Mouse (Mus musculus) embryonic fibroblast, embryonic 13.5 days (primary cell): ENCODE measurements around the gene Vmn1r211. TPM values are rescaled to one million over a fixed set of nuclear protein-coding genes. Genes with fewer than 3 reads are reported as not detected.
"Not testable (repeated sequence)": the region's sequence is repeated elsewhere in the genome, so short reads cannot be mapped to it uniquely, and the experiment has no call there.

Experiments used
- H3K27ac ChIP-seq: 2 replicates; pipeline ENCODE4 v1.5.1; 2012; ENCODE audit warnings: low read length, control low read depth, inconsistent platforms; ENCODE audit not compliant: insufficient read depth
- H3K4me1 ChIP-seq: 2 replicates; pipeline ENCODE4 v1.6.1; 2011; ENCODE audit warnings: low read length; ENCODE audit not compliant: control insufficient read depth, insufficient read depth
- H3K4me3 ChIP-seq: 2 replicates; pipeline ENCODE4 v1.5.1; 2011; ENCODE audit warnings: mild to moderate bottlenecking, control low read depth, low read length; ENCODE audit not compliant: insufficient read depth
- CTCF ChIP-seq: IDR thresholded peaks from 2 replicates; pipeline ENCODE4 v1.5.1; 2011; ENCODE audit warnings: mild to moderate bottlenecking, control low read depth, low read length, moderate library complexity, borderline replicate concordance; ENCODE audit not compliant: insufficient read depth
- POLR2A ChIP-seq: IDR thresholded peaks from 2 replicates; pipeline ENCODE4 v1.6.1; 2011; ENCODE audit warnings: low read depth, mild to moderate bottlenecking, control low read depth, low read length, moderate library complexity
- polyA plus RNA-seq: library from polyadenylated mRNA; stranded (reverse); fragments of >200 nt; gene quantifications from 2 replicates; pipeline ENCODE4 v1.2.4, GENCODE M21; 2011; ENCODE audit warnings: low read depth; ENCODE audit not compliant: missing spikeins, insufficient read length

Vmn1r211 gene
- not detected in 2 replicates for polyA plus RNA-seq

DNA sequence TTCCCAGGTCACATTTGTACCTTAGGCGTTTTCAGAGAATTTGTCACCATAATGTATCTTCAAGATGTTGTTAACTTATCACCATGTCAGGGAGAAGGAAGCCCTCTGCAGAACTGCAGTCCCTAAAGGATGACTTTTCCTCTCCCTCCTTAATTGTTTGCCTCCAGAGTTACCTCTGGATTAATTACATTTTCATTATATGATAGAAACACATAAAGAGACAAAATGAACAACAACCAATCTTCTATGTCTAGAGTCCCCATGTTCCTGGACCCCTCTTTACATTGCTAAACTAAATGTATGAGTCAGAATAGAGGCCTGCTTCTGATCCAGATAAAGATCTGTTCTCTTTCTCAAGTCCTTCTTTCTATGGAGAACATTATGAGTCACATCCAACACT is at the start of gene Vmn1r211:
Gene Vmn1r211 (minus strand): TSS at position 101 of the 400 bp plus-strand sequence.
- Histone ChIP-seq H3K4me3 (no peak within 1 kb of the TSS), H3K4me1 (no peaks in the 10 kb centered on the region), H3K27ac (no peak within 1 kb of the TSS)
- no peak for TF ChIP-seq CTCF
- TF ChIP-seq POLR2A, result no peak

DNA sequence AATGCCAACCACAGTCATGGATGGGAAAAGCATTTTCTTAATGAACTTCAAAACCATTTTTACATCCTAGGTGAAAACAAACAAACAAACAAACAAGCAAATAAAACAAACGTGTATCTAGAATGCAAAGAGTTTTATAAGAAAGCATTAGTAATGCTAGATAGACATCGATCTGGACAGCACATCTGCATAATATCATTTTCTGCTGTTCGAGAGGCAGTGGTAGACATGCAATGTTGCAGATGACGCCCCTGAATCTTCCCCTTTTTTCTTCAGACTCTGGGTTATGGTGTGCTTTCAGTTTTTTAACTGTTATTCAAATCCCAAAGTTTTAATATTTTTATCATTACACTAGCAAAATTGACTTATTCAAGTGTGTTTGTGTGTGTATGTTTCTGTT is 26.7 kb upstream of the Vmn1r211 start, which contains the start of gene Vmn1r212:
Gene Vmn1r212 (minus strand): TSS at position 101 of the 400 bp plus-strand sequence.
- TF ChIP-seq POLR2A (no peak), CTCF (no peak)
- Histone ChIP-seq H3K27ac (no peak within 1 kb of the TSS), H3K4me1 (no peaks in the 10 kb centered on the region), H3K4me3 (no peak within 1 kb of the TSS)

DNA sequence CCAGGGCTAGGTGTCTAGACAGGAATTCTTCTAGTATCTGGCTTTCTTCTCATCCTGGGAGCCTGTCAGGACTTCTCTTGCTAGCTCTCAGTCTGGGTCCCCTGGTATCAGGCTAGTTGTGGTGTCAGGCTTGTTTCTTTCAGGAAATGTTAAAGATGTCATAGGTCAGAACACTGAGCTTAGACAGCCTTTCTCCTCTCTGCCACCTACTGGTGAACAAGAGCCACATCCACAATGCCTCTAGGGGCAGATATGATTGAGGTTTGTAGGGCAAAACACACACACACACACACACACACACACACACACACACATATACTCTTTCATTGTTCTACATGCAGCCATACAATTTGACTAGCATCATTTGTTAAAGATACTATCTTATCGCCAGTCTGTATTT is 21.9 kb upstream of the Vmn1r211 start:
- Histone ChIP-seq H3K27ac (no peak overlapping the region), H3K4me3 (no peak overlapping the region), H3K4me1 (no peaks in the 10 kb centered on the region)
- TF ChIP-seq CTCF (no peak), POLR2A (no peak)

DNA sequence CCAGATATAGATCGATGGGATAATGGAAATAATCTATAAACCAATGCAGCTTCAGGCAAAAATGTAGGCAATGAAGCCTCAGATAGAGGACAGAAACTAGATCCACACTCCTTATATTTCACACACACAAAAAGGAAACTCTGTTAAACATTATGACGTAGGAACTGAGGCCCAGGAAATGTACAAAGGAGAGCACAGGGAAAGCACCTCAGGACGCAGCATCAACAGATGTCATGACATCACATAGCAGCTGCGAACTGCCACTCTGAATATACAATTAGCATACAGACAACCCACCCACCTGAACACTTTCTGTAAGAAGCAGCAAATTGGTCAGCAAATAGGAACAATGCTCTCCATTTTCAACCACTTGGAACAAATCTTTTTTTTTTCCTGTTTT is 2.6 kb downstream of the Vmn1r211 start:
- TF ChIP-seq CTCF, result no peak
- no peak for TF ChIP-seq POLR2A
- H3K27ac ChIP-seq, result no peak overlapping the region
- H3K4me3 ChIP-seq, result no peak overlapping the region
- H3K4me1 ChIP-seq, result no peaks in the 10 kb centered on the region

DNA sequence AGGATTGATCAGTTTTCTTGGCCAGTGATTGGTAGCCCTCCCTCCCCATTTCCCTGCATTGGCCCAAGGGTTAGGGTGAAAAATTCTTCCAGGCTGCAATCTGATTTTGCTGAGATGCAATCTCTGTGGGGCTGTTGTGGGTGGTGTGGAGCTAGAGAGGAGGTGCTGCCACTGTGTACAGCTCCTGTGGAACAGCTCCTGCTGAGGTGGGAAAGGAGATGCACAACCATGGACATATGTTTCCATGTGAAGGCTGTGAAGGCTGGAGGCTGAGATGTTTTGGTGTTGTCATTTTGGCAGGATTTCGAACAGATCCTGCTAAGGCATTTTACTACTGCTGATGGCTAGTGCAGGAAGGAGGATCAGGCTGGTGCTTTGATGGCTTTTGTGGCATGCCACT is 10.6 kb downstream of the Vmn1r211 start:
- Histone ChIP-seq H3K4me3 (no peak overlapping the region), H3K27ac (no peak overlapping the region)
- TF ChIP-seq POLR2A (no peak), CTCF (no peak)

DNA sequence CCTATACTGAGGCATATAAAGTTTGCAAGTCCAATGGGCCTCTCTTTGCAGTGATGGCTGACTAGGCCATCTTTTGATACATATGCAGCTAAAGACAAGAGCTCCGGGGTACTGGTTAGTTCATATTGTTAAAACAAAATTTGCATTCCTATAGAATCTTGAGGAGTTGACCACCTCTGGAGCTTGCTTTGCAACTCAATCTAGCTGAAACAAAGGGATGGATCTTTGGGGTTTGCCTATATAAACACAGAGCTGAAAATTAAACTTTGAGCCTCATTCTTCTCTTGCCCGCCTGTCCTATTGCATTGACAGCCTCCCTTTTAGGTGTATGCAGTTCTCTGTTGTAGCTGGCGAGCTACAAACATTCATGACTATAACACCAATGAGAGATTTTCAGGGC is 13.1 kb downstream of the Vmn1r211 start:
- H3K4me1 ChIP-seq, H3K4me3 ChIP-seq, H3K27ac ChIP-seq: not testable (repeated sequence)

More for the DNA sequence above, 10.6 kb downstream of the Vmn1r211 start:
- H3K4me1 ChIP-seq, result no peaks in the 10 kb centered on the region

DNA sequence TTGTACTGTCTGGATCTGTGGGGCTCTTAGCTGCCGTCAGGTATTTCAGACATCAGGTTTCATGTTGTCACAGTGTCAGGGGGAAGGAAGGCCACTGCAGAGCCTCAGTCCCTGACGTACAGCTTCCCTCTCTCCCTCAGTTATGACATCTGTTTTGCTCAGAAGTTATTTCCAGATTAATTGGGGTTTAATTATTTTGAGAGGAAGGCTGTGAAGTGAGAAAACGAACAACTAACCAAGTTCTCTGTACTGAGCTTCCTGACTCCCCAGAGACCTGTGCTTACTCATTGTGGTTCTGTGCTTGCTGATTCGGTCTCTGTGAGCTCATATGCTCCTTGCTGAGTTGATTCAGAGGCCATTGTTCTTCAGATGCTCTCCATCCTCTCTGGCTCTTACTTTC is 26.1 kb downstream of the Vmn1r211 start, which contains the start of gene Vmn1r210:
Gene Vmn1r210 (minus strand): TSS at position 101 of the 400 bp plus-strand sequence.
- no peak for TF ChIP-seq CTCF
- TF ChIP-seq POLR2A, result no peak
- H3K4me1 ChIP-seq, result peaks cover 9% of the 10 kb centered on the region
- H3K27ac ChIP-seq, result no peak within 1 kb of the TSS; the same call in 1 of the 2 replicates
- H3K4me3 ChIP-seq, result no peak within 1 kb of the TSS

DNA sequence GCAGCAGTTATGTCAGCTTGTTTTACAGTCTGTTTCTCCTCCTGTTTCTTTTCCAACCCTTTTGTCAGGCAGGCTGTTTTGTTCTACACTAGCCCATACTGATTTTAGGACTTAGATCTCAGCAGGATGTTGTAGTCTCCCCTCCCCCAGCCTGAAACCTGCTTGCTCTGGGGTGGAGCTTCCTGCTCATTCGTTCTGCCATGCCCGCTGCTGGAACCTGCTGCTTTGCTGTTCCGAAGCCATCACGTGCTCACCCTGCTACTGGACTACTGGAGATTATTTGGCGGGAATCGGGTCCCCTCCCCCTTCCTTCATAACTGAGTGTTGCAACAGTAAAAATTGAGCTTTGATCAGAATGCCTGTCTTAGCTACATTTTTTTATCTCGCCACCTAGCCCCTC is 28.0 kb downstream of the Vmn1r211 start:
- H3K4me3 ChIP-seq, H3K4me1 ChIP-seq, H3K27ac ChIP-seq: not testable (repeated sequence)

DNA sequence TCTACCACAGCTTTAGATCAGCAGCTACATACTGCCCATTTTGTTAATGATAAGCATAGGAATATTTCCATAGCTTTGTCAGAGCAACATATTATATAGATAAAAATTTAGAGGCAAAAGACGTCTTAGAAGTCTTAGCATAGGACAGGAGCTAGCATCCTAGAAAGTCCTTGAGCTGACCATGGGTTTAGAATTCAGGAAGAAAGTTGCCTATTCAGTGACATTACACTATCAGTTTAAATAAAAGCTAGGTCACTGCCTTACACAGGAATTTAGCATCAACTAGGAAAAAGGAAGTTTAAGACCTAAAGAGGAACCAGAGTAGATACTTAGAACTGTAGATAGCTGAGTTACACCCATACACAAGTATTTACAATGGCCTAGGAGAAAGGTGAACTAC is 35.8 kb downstream of the Vmn1r211 start:
- H3K4me1 ChIP-seq, H3K4me3 ChIP-seq: not testable (repeated sequence)

DNA sequence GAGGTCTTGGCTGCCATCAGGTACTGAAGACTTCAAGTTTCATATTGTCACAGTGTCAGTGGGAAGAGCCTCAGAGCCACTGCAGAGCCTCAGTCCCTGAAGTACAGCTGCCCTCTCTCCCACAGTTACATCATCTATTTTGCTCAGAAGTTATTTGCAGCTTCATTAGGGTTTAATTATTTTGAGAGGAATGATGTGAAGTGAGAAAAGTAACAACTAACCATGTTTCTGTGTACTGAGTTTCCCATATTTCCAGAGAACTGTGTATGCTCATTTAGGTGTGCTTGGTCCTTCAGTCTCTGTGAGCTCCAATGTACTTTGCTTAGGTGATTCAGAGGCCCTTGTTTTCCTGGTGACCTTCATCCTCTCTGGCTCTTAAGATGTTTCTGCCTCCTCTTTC is 47.8 kb downstream of the Vmn1r211 start, which contains the start of gene Vmn1r209:
Gene Vmn1r209 (minus strand): TSS at position 101 of the 400 bp plus-strand sequence.
- not testable (repeated sequence) for H3K4me1 ChIP-seq, H3K27ac ChIP-seq, H3K4me3 ChIP-seq

More for the DNA sequence above, 35.8 kb downstream of the Vmn1r211 start:
- not testable (repeated sequence) for H3K27ac ChIP-seq

Other genes starting within 250 kb of the Vmn1r211 start
- not detected in 2 replicates for gene Vmn1r206, start 233.3 kb downstream of the Vmn1r211 start, polyA plus RNA-seq
- gene Vmn1r207-ps, start 127.9 kb downstream of the Vmn1r211 start, polyA plus RNA-seq, result not detected in 2 replicates
- not detected in 2 replicates for gene Vmn1r208, start 80.2 kb downstream of the Vmn1r211 start, polyA plus RNA-seq
- not detected in 2 replicates for gene Vmn1r209, start 47.9 kb downstream of the Vmn1r211 start, polyA plus RNA-seq
- gene Vmn1r210, start 26.2 kb downstream of the Vmn1r211 start, polyA plus RNA-seq, result not detected in 2 replicates
- gene Vmn1r212, start 26.6 kb upstream of the Vmn1r211 start, polyA plus RNA-seq, result not detected in 2 replicates
- gene Vmn1r213, start 150.1 kb upstream of the Vmn1r211 start, polyA plus RNA-seq, result not detected in 2 replicates
- gene Vmn1r214, start 172.9 kb upstream of the Vmn1r211 start, polyA plus RNA-seq, result 0.12 TPM in 1 of 2 replicates, not detected in the other
- gene Vmn1r215, start 210.5 kb upstream of the Vmn1r211 start, polyA plus RNA-seq, result not detected in 2 replicates